16 mouse cellular contexts compared by ENCODE assay signal in genomic region chr2:32111268-32111667, GRCm38 (mm10).
"Had no signal": no experiment of that assay in that cellular context is flagged by ENCODE, and none has a peak within 500 bp of the region (broad histone marks: within the 10 kb centered on the region; RNA-seq: fewer than 3 reads in every experiment).

No protein-coding gene starts in this region.

- H3K27ac ChIP-seq: kidney, postnatal 0 days; limb, embryonic 13.5 days; midbrain, embryonic 12.5 days; neural tube, embryonic 13.5 days had no signal

- ATAC-seq: midbrain, embryonic 16.5 days had no signal

- DNase-seq: kidney, adult 11 months; kidney, adult 9 months; kidney, postnatal 36 days; layer of hippocampus, adult 9-11 months; layer of hippocampus, postnatal 36 days; lung, adult 18-20 months; retina, postnatal 1 day; right cerebral cortex, postnatal 25 days; spleen, adult 18-20 months; thymus, adult 2 months; thymus, postnatal 25 days had no signal

- H3K4me3 ChIP-seq: limb, embryonic 13.5 days; midbrain, embryonic 12.5 days; neural tube, embryonic 13.5 days had no signal
